Mouse (Mus musculus): ENCODE data around the gene Mcu.
A peak's percentile ranks its signal among the peaks of the same experiment; 100 is the strongest.

Mcu gene

GRCm38 (mm10) chr10:59568665-59569480 is 47.6 kb downstream of the Mcu start:
- no peak for DNase-seq

- DNase-seq: no peak
Measured at GRCm38 (mm10) chr10:59566968-59567367, 49.5 kb downstream of the Mcu start.

GRCm38 (mm10) chr10:59565995-59566410 is 50.5 kb downstream of the Mcu start:
- DNase-seq: no peak

GRCm38 (mm10) chr10:59564551-59564950 is 51.9 kb downstream of the Mcu start:
- DNase-seq: no peak

GRCm38 (mm10) chr10:59562511-59562910 is 54.0 kb downstream of the Mcu start:
- no peak for DNase-seq

- no peak for DNase-seq
Measured at GRCm38 (mm10) chr10:59560126-59560525, 56.4 kb downstream of the Mcu start.

- peak in 1 of 2 experiments; percentile 35 for DNase-seq
Measured at GRCm38 (mm10) chr10:59558602-59559001, 57.9 kb downstream of the Mcu start.

GRCm38 (mm10) chr10:59558164-59558563 is 58.3 kb downstream of the Mcu start:
- DNase-seq: no peak

GRCm38 (mm10) chr10:59556541-59556940 is 60.0 kb downstream of the Mcu start:
- DNase-seq: peak in 1 of 2 experiments; percentile 29

- DNase-seq: no peak
Measured at GRCm38 (mm10) chr10:59554243-59554642, 62.2 kb downstream of the Mcu start.

- peak in 1 of 2 experiments; percentile 38 for DNase-seq
Measured at GRCm38 (mm10) chr10:59552456-59552855, 64.0 kb downstream of the Mcu start.

- DNase-seq: no peak
Measured at GRCm38 (mm10) chr10:59548768-59549333, 67.6 kb downstream of the Mcu start.

- no peak for DNase-seq
Measured at GRCm38 (mm10) chr10:59548211-59548610, 68.3 kb downstream of the Mcu start.

- no peak for DNase-seq
Measured at GRCm38 (mm10) chr10:59547426-59547825, 69.1 kb downstream of the Mcu start.

GRCm38 (mm10) chr10:59545169-59545568 is 71.3 kb downstream of the Mcu start:
- DNase-seq: no peak

- DNase-seq: no peak
Measured at GRCm38 (mm10) chr10:59543351-59543750, 73.1 kb downstream of the Mcu start.

GRCm38 (mm10) chr10:59541466-59541865 is 75.0 kb downstream of the Mcu start:
- peak; percentile 43 to 47 for DNase-seq

- no peak for DNase-seq
Measured at GRCm38 (mm10) chr10:59540596-59540995, 75.9 kb downstream of the Mcu start.

GRCm38 (mm10) chr10:59540081-59540480 is 76.4 kb downstream of the Mcu start:
- no peak for DNase-seq

GRCm38 (mm10) chr10:59539533-59539875 is 77.0 kb downstream of the Mcu start:
- DNase-seq: peak; percentile 48 to 59

- DNase-seq: no peak
Measured at GRCm38 (mm10) chr10:59538767-59539532, 77.5 kb downstream of the Mcu start.

- no peak for DNase-seq
Measured at GRCm38 (mm10) chr10:59538063-59538462, 78.4 kb downstream of the Mcu start.

- DNase-seq: no peak
Measured at GRCm38 (mm10) chr10:59537579-59537978, 78.9 kb downstream of the Mcu start.

GRCm38 (mm10) chr10:59532256-59532655 is 84.2 kb downstream of the Mcu start:
- DNase-seq: no peak
